Mouse (Mus musculus): ENCODE results near the gene H2-Q4.
A peak's percentile ranks its signal among the peaks of the same experiment; 100 is the strongest.
"Not testable (repeated sequence)": the region's sequence is repeated elsewhere in the genome, so short reads cannot be mapped to it uniquely, and the experiment has no call there.

H2-Q4 gene

DNA sequence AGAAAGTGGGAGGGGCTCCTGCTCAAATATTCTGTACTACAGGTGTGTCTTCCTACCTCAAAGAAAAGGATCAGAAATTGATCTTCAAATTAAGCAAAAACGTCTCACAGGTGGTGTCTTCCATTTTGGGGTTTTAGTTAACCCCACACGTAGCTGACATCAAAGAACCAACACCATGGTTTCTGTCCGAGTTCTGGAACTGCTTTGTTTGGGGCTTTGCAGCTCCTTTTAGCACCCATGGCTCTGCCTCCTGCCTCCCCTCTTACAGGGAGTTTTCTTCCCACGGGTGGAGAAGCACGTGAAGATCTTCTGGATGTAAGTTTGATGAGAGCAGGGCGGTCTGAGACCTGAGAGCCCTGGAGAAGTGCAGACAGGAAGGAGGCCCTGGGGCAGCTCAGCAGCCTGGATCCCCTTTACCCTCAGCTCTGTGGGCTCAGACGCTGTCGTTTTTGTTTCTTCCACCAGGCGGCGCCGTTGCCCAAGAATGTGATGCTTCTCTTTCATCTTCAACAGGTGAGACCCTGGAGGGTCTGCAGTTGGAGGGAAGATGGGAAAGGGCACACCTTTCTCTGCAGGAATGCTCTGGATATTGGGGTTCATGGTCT, 40.9 kb downstream of the H2-Q4 start:
- not testable (repeated sequence) for DNase-seq

DNA sequence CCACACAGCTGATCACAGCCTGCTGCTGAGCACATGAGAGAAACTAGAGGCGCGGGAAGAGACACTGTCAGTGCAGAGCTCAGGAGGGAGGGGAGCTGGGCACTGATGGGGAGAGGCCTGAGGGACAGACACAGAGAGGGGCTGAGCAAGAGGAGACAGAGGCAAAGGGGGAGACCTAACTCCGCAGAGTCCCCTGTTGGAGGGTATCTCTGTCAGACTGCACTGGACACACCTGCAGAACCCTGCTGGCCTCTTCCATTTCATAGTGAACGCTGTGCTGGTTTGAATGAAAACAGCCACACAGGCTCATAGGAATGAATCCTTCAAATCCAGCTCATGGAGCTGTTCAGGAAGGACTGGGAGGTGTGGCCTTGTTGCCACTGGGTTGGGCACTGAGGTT, 41.9 kb downstream of the H2-Q4 start:
- DNase-seq = not testable (repeated sequence)

DNA sequence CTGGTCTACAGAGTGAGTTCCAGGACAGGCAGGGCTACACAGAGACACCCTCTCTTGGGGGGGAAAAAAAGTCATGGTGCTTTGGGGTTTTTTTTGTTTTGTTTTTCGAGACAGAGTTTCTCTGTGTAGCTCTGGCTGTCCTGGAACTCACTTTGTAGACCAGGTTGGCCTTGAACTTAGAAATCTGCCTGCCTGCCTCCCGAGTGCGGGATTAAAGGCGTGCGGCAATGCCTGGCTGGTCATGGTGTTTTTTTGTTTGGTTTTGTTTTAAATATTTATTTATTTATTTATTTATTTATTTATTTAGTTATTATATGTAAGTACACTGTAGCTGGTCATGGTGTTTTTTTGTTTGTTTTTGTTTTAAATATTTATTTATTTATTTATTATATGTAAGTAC, 42.9 kb downstream of the H2-Q4 start:
- not testable (repeated sequence) for DNase-seq

DNA sequence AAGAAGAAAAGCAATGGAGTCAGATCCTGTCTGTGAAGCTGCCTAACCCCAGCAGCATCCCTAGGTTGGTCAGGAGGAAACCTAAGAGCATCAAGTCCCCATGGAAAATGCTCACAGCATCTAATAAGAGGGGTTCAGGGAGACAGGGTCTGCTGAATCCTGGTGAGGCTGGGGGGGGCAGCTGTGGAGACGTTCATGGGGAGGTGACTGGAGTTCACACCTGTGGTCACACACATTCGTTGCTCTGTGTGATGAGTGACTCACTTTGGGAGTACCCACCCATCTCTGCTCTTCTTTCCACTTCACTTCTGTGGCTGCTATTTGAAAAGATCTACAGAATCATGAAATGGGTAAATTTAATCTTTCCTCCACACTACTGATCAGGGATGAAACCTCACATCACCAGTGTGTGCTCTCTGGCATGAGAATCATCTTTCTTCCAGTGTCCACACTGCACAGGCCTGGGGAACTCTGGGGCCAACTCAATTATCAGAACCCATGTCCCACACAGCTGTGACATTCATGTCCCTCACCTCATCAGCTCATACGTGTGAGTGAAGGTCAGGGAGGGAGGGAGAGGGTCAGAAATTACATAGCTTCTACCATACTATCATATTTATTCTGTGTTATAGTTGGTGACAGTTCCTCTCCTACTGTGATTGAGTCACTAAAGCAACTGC, 43.9 kb downstream of the H2-Q4 start:
- not testable (repeated sequence) for DNase-seq

DNA sequence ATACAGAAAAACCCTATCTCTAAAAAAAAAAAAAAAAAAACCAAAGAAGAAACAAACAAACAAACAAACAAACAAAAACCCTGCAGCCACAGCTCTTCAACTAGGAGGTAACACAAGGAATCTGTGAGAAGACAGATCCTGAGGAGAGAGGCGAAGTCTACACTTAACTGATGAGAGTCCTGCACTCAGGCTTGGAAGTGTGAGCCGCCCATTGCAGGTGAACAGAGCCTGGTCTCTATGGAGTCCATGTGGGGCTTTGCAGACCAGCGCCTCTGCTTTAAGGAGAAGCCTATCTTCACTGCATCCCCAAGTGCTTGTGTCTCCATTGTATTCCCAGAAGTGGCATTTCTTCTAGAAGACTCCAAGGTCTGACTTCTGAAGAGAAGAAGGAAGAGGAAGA, 44.7 kb downstream of the H2-Q4 start:
- DNase-seq = not testable (repeated sequence)

DNA sequence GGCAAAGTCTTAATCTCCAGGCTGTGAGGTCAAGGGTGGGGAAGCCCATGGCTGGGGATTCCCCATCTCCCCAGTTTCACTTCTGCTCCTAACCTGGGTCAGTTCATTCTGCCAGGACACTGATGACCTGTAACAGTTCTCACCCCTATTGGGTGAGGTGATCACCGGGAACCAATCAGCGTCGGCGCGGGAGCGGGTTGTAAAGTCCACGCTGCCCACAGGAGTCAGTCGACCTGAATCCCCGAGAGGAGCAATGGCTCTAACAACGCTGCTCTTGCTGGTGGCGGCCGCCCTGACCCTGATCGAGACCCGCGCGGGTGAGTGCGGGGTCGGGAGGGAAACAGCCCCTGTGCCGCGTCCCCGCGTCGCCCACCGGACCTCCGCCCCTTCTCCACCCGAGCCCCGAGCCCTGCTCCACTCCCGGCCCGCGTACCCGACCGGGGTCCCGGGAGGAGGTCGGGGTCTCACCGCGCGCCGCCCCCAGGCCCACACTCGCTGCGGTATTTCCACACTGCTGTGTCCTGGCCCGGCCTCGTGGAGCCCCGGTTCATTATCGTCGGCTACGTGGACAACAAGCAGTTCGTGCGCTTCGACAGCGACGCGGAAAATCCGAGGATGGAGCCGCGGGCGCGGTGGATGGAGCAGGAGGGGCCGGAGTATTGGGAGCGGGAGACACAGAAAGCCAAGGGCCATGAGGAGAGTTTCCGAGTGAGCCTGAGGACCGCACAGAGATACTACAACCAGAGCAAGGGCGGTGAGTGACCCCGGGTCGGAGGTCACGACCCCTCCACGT, 45.4 kb downstream of the H2-Q4 start, which contains the start of gene H2-Q6:
TSS of gene H2-Q6 (plus strand) at position 227 of the 793 bp plus-strand sequence.
- peak; percentile 85 for DNase-seq

DNA sequence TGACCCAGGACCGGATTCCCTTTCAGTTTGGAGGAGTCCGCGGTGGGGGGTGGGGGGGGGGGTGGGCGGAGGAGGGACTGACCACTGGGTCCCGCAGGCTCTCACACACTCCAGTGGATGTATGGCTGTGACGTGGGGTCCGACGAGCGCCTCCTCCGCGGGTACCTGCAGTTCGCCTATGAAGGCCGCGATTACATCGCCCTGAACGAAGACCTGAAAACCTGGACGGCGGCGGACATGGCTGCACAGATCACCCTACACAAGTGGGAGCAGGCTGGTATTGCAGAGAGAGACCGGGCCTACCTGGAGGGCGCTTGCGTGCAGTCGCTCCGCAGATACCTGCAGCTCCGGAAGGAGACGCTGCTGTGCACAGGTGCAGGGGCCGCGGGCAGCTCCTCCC, 46.1 kb downstream of the H2-Q4 start:
- DNase-seq = peak; percentile 23

DNA sequence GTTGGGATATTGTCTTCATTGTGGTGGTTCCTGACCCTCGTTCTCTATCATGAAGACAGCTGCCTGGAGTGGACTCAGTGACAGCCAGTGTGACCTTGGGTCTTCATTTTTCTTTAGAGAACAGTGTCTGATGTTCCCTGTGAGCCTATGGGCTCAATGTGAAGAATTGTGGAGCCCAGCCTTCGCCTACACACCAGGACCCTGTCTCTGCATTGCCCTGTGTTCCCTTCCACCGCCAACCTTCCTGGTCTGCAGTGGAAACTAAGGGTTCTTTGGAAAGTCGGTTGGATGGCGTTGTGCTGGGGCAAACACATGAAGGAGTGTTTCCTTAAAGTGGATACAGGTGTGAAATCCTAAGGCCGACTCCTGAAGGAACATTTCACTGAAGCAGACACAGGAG, 49.5 kb downstream of the H2-Q4 start:
- DNase-seq = not testable (repeated sequence)

DNA sequence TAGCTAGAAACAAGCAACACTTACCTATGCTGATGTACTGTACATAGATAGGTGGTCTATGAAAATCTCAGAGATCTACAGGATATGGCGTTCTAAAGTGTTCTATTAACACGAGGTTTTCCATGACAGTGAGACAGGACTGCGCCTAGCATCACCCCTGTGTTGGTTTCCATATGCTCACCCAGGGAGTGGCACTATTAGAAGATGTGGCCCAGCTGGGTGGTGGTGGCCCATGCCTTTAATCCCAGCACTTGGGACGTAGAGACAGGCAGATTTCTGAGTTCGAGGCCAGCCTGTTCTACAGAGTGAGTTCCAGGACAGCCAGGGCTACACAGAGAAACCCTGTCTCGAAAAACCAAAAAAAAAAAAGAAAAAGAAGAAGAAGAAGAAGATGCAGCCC, 51.3 kb downstream of the H2-Q4 start:
- not testable (repeated sequence) for DNase-seq

DNA sequence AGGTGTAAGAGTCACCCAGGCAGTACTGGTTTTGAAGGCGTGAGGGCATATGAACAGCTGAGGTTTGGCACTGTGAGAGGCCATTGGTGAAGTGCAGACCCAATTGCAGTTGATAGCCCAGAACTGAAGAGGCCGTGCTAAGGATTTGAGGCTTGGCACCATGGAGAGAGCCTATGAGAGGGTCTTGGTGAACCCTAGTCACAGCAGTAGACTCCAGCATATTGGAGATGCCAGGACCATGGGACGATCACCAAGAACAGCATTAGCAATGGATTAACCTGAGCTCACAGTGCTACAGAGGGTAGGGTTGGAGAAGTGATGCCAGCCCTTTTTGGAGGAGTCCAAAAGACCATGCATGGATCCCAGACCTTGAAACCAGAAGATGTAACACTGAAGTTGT, 52.8 kb downstream of the H2-Q4 start:
- DNase-seq = not testable (repeated sequence)

DNA sequence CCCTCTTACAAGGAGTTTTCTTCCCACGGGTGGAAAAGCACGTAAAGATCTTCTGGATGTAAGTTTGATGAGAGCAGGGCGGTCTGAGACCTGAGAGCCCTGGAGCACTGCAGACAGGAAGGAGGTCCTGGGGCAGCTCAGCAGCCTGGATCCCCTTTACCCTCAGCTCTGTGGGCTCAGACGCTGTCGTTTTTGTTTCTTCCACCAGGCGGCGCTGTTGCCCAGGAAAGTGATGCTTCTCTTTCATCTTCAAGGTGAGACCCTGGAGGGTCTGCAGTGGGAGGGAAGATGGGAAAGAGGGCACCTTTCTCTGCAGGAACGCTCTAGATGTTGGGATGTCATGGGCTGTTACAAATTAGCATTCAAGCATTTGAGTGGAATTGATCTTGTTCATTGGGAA, 55.4 kb downstream of the H2-Q4 start:
- not testable (repeated sequence) for DNase-seq
